Mouse (Mus musculus) olfactory bulb, adult 2 months (tissue): Measurements from ENCODE around the gene Klhl25.

ENCODE experiments used
- CTCF ChIP-seq: fragments of 200-500 bp; IDR thresholded peaks from 2 replicates; pipeline ENCODE4 v1.5.1; 2012; ENCODE audit warnings: low read depth, mild to moderate bottlenecking, low read length, moderate library complexity; ENCODE audit not compliant: insufficient read depth
- POLR2A ChIP-seq: fragments of 200-500 bp; IDR thresholded peaks from 2 replicates; pipeline ENCODE4 v1.6.1; 2012; ENCODE audit warnings: mild to moderate bottlenecking, low read depth, low read length, moderate library complexity; ENCODE audit not compliant: insufficient read depth

DNA sequence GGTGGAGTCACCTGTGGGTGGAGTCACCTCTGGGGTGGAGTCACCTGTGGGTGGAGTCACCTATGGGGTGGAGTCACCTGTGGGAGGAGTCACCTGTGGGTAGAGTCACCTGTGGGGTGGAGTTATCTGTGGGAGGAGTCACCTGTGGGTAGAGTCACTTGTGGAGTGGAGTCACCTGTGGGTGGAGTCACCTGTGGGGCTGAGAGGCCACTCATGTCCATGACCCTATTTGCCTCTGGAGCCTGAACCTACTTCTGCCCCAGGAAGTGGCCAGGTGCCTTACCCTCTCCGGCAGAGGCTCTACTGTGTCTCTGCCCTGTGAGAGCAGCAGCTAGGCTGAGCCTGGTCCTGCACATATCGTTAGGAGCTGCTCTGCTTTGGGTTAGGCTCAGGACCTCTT, 20.6 kb downstream of the Klhl25 start:
- no peak for TF ChIP-seq CTCF
- no peak for TF ChIP-seq POLR2A
